Mouse (Mus musculus) ovary, postnatal 10 days (tissue): ENCODE results near the gene Casp9.

Source experiments
- DNase-seq: peaks from one replicate; pipeline ENCODE4 v3.0.0; 2022; ENCODE audit warnings: low spot score

The Casp9 gene

GRCm38 (mm10) chr4:141865006-141865405 lies 71.6 kb downstream of the Casp9 start:
- DNase-seq: no peak
